Mouse (Mus musculus) cerebellum, adult 18-20 months (tissue): Measurements from ENCODE around the gene Qtrt1.

Experiments
- DNase-seq, 2 experiments: peaks; one replicate each; pipeline ENCODE4 v3.0.0; 2021

Qtrt1 gene

DNA sequence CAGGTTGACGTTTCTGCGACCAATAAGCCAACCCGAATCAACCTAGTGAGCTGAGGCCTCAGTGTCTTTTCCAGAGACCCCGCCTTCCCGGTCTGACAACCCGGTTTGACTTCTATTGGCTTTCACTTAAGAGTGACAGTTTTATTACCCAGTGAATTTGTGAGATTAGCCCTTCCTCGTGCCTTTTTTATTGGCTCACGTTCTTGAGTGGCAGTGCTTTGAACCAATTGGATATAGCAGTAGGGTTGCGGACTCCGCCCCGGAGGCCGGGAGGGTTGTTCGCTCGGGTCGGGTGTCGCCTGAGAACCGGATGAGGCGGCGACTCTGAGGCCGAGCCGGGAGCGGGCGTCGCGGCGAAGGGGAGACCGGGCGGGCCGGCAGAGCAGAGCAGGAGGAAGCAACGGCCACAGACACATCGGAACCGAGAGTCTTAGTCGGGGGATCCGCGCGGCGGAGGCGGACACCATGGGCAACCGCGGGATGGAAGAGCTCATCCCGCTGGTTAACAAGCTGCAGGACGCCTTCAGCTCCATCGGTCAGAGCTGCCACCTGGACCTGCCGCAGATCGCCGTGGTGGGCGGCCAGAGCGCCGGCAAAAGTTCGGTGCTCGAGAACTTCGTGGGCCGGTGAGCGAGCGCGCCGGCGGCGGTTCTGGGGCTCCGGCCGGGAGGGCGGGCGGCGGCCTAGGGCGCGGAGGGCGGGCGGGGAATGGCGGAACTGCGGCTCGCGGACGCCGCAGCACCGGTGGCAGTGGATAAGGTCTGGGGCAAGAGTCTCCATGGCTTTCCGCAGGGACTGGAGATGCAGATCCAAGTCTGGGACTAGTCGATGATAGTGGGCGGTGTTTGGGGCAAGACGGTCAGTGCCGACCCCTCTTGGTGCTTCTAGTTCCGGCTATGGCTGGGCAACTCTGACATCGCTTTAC, 13.3 kb downstream of the Qtrt1 start, which contains the start of gene Dnm2:
Gene Dnm2, plus strand, starts transcription at position 278 of the 925 bp plus-strand sequence.
- DNase-seq = peak; percentile 97 to 98

DNA sequence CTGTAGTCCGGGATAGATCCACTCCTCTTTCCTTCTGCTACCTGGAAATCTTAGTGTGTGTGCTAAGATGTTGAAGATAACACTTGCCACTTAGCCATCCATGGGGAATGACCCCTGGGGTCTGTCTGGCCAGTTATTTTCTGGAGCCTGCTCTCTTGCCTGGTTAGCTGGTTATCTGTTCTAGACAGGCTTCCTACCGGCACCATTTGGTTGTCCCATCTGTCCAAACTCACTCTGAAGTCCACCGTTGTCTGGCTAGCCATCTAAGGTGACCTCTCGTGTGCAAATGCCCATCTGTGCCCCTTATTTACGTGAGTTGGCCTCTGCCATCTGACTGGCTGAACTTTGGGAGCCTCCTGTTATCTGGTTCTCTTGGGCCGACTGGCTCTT, 13.9 kb downstream of the Qtrt1 start:
- DNase-seq = peak; percentile 60 to 70

DNA sequence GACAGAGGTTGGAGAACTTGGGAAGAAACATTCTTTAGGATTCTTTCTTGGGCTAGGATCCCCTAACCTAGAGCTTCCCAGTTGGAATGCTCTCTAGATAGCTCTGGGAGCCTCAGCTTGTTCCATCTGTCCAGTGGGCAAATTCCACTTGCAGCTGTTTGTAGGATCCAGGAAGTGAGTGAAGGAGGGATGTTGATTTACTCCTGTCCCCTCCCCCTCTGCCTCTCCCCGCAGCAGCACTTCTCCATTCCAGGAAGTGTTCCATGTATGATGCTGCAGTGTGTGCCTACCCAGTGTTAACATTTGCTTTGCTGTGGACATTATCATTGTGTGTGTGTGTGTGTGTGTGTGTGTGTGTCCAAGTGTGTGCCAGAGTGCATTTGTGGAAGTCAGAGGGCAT, 14.4 kb downstream of the Qtrt1 start:
- no peak for DNase-seq

DNA sequence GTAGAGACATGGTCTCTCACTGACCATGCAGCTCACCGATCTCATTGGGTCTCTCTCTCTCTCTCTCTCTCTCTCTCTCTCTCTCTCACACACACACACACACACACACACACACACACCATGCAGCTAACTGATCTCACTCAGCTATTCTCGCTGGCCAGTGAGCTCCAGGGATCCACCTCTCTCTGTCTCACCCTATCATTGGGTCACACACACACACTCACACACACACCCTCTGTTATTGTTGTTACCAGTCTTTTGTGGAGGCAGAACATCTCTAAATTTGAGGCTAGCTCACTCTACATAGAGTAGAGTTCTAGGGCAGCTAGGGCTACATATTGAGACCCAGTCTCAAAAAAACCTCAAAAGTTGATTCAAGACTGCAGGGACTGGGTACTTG, 14.9 kb downstream of the Qtrt1 start:
- no peak for DNase-seq

DNA sequence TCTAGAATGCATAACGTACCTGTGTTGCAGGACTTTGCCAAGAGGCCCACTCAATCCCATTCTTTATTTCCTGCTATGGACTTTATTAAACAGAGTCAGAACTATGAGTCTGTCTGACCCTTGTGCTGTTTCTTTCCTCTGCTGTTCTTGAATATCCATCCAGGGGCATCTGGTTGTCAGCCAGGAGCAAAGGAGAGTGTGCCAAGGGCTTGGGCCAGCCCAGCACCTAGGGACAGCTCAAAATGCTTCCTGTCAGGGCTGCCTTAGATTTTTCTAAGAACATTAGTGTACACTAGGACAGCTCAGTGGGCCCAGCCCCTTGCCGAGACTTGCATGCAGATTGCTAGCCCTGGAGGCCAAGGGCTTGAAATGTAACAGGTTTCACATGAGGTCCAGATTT, 16.1 kb downstream of the Qtrt1 start:
- DNase-seq = peak; percentile 62 to 69

- DNase-seq = no peak
These were observed 16.5 kb downstream of the Qtrt1 start for GRCm38 (mm10) chr9:21428178-21428577.

DNA sequence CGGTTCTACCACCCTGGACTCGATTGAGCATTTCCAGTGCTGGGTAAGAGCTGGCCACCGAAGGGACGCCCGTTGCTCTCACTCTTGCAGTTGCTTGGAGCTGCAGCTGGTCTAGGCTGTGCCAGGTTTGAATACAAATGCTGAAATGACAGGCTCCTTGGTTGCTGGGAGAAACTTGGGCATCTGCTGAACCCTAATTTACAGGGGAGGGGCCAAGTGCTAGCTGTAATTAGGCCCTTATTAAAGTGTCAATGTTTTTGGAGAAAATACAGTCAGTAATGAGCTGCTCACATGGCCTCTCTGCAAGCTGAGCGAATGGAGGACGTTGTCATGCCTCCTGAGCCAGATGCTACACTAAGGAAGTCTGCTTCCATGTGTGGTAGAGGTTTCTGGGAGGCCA, 19.1 kb downstream of the Qtrt1 start:
- DNase-seq = no peak

- DNase-seq = no peak
These were observed 20.4 kb downstream of the Qtrt1 start for GRCm38 (mm10) chr9:21432066-21432465.

GRCm38 (mm10) chr9:21433766-21434165, 22.1 kb downstream of the Qtrt1 start:
- peak; percentile 71 to 74 for DNase-seq

- DNase-seq = no peak
These were observed 22.8 kb downstream of the Qtrt1 start for GRCm38 (mm10) chr9:21434410-21434809.

GRCm38 (mm10) chr9:21435777-21436635, 24.4 kb downstream of the Qtrt1 start:
- peak in 1 of 2 experiments; percentile 41 for DNase-seq

GRCm38 (mm10) chr9:21437577-21437976, 25.9 kb downstream of the Qtrt1 start:
- no peak for DNase-seq

GRCm38 (mm10) chr9:21438219-21438618, 26.6 kb downstream of the Qtrt1 start:
- no peak for DNase-seq

DNA sequence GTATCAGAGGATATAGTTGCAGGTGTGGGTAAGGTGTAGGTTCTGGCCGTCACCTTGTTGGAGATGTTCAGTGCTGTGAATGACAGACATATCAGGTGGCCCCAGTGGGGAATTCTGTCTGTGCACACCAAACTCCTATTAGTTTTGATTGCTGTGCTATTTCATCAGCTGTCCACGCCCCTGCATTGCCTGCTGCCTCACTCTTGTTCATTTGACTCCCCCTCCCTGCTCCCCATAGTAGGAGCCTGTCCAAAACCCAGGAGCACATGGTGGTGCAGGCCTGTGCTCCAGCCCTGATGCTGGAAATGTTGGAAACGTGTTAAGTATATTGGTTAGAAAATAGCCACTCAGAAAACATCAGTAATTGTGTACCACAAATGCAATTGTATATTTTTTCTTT, 27.8 kb downstream of the Qtrt1 start:
- no peak for DNase-seq

DNA sequence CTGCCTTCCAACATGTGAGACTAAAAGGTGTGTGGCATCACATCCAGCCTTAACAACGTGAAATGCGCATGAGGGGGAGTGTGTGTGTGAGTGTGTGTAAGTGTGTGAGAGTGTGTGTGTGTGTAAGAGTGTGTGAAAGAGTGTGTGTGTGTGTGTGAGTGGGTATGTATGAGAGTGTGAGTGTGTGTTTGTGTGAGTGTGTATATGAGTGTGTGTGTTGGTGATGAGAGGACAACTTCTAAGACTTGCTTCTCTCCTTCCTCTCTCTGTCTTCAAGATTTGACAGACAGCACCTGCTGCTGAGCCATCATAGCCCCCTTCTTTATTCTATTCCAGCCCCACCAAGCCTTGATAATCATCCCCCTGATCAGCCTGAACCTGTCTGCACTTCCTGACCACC, 28.3 kb downstream of the Qtrt1 start:
- no peak for DNase-seq

DNA sequence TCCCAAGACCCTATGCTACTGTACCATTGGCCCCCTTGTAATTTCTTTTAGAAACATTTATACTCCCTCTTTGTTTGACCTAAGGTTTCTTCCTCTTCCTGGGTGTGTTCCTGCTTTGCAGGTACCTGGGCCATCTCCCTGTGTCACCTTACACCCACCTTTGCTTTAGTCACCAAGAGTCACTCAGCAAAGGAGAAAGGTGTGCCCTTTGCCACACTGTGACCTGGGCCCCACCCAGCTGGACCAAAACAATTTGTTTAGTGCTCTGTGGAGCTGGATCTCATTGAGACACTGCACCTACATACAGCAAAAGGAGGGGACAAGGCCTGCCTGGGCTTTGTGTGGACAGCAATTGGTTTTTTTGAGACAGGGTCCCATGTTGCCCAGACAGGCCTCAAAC, 28.8 kb downstream of the Qtrt1 start:
- no peak for DNase-seq

- DNase-seq = no peak
These were observed 32.2 kb downstream of the Qtrt1 start for GRCm38 (mm10) chr9:21443853-21444252.

- no peak for DNase-seq
These were observed 32.9 kb downstream of the Qtrt1 start for GRCm38 (mm10) chr9:21444574-21444973.

- no peak for DNase-seq
These were observed 33.6 kb downstream of the Qtrt1 start for GRCm38 (mm10) chr9:21445081-21445744.

DNA sequence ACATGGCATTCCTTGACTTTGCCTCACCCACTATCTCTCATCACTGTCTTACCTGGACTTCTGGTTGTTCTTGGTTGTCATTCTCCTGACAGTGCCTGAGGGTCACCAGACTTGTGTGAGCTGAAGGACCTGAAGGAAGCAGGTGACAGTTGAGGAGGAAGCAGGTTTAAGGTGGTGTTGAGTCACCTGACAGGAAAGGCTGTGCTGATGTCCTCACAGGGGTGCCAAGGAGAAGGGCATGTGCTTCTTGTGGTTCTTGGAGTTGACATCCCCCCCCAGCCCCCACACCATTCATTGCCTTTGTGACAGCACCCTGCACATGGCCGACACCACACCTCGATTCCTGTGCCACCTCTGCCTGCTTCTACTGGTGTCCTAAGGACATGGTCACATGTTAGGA, 36.1 kb downstream of the Qtrt1 start:
- no peak for DNase-seq

DNA sequence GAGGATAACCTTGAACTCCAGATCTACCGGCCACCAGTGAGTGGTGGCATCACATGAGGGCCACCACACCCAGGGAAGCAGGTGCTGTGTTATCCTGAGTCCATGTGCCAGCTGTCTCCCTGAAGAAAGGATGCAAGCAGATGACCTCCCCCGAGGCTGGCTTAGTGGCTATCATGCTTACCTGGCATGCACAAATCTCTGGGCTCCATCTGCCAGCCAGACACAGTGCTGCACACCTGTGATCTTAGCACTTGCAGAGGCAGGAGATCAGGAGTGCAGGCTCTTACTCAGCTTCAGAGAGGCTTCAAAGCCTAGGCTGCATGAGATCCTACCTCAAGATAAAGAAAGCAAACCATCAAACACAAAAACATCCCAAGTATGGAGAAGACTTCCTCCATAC, 38.1 kb downstream of the Qtrt1 start:
- peak in 1 of 2 experiments; percentile 29 for DNase-seq

GRCm38 (mm10) chr9:21450270-21450669, 38.6 kb downstream of the Qtrt1 start:
- DNase-seq = no peak

DNA sequence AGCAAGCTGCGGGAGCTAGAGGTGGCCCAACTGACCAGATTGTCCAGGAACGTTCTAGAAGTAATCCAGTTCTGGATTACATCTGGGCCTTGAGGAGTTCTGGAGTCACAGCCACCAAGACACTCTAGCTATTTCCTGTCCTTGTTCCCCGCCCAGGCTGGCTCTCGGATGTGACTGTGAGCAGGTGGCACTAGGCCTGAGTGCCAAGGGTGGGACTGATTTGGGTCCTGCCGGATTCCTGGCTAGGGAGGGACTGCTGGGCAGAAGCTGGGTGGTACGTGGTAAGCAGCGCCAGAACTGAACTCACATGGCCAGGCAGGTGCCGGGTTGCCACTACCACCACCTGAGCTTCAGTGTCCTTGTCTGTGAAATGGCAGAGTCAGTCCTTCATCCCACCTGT, 39.8 kb downstream of the Qtrt1 start:
- DNase-seq = no peak
